Mouse (Mus musculus) v-Abl transformed pro-B cells (cell line): ENCODE measurements around the gene Vav1.

ENCODE experiments used
- in situ Hi-C, 2 experiments: fragments of 400-800 bp; cut with MboI; formaldehyde crosslinking; loops; one replicate each; pipeline ENCODE4 v1.15.1; 2025; ENCODE audit not compliant: unreplicated experiment in 2 of 2

The Vav1 gene

DNA sequence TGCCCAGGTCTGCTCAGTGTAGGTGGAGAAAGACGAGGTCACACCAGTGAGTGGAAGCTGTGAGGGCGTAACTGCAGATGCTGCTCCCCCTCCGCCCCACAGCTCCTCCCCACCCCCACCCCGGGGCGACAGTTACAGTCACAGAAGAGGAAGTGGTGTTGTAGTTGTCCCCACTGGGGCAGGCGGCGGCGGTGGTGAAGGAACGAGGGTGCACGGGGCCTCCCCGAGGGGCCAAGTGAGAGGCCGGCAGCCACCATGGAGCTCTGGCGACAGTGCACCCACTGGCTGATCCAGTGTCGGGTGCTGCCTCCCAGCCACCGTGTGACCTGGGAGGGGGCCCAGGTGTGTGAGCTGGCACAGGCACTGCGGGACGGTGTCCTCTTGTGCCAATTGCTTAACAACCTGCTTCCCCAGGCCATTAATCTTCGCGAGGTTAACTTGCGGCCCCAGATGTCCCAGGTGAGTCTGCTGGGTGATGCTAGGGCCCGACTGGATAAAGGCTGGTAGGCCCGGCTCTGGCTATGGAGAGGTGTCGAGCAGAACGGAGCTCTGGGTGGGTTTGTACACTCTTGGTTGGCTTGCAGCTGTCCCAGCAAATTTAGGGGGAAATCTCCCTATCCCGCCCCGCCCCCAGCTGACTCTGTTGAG is at the start of gene Vav1:
TSS of gene Vav1 (plus strand) at position 158 of the 648 bp plus-strand sequence.
- in situ Hi-C loops = loop anchor here in 1 of 2 experiments (25.0 kb wide), 1 partner anchor 692 kb away; the partner anchor contains the start of genes Safb and Safb2

DNA sequence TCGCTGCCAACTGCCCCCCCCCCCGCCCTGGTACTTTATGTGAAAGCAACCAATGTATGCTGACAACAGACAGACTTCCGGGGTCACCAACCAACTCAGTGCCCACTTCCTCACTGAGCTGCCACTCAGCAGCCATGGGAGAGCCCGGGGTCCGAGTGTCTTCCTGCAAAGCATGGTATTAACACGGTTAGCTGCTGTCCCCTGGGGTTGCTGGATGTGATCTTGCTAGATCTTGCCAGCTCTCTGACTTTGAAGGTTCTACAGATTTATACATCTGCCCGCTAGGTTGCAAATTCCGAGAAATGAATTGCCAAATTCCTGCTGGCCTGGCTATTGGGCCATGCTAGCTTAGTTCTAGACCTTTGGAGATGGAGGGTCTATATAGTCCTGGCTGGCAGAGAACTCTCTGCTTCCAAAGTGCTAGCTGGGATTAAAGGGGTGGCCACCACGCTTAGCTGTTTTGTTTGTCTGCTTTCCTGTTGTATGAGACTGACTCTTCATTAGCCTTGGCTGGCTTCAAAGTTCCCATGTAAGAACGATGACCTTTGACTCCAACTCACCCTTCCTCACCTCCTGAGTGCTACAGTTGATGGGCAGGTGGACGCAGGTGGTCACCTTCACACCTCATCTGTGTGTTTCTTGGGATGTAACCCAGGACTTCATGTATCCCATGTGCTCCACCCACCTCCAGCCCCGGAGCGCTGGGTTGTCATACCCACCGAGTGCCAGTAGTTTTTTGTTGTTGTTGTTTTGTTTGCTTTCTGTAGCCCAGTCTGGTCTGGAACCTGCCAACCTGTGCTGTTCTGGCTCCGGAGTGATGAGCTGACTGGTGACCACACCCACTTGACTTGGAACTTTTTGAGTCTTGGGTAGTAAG is 48.8 kb upstream of the Vav1 start:
- in situ Hi-C loops = no loop called here

DNA sequence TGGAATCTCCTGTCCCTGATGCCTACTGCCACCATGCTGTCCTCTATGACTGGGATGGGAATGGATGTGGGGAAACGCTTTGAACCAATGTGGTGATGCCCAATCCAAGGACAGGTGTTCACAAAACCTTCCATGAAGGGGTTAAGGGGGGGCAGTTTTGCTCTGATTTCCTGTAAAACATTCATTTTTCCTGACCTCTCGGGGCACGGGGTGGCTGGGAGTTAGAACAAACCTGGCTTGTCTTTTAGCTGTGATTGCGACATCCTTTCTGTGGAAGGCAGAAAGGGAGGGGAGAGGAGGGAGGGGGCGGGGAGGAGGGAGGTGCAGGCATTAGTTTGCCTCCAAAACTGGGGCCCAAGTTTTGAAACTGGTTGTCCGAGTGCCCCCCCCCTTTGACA is 48.2 kb upstream of the Vav1 start:
- in situ Hi-C loops = no loop called here

DNA sequence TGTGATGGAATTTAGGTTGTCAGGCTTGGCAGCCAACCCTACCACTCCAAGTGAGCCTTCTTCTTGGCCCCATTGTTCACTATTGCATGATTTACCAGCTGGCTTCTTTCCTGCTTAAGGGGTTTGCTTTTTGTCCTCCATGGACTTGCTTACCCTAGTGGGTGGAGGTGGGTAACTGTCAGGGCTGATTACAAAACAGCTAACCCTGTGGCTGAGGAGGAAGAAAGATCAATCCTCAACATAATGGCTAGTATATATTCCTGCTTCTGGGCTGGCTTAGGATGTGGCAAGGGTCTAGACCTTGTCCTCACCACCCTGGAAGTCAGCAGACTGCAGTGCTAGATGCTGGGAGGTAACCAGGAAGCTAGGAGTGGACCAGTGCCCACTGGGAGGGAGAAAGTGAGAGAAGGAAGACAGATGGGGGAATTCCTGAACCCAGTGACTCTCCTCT is 47.6 kb upstream of the Vav1 start:
- in situ Hi-C loops = no loop called here

DNA sequence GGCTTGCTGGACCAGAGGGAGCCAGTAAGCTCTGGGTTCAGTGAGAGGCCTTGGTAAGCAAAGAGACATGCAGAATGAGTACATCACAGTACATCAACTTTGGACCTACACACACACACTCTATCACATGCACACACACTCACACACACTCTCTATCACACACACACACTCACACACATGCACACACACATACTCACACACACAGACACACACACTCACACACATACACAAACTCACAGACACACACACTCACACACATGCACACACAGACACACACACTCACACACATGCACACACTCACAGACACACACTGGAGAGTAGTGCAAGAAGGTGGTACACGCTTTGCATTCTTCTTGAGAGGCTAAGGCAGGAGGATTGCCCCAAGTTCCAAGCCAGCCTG is 46.7 kb upstream of the Vav1 start:
- in situ Hi-C loops = no loop called here

DNA sequence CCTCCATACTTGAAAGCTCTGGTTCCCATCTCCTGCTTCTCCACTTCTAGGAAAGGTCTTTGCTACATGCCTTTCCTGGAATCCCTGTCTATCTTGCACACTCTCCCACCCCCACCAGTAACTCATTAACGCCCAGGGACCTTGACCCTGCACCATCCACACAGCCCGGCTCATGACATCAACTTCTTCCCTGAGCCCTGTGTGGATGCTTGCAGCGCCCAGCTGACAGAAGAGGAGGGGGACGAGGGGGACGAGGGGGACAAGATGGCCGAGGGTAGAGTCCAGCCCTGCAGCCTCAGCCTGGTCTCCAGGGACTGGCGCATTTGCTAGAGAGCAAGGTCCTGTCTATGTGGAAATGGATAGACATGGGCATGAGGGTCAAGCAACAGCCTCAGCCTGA is 45.9 kb upstream of the Vav1 start:
- in situ Hi-C loops = no loop called here

DNA sequence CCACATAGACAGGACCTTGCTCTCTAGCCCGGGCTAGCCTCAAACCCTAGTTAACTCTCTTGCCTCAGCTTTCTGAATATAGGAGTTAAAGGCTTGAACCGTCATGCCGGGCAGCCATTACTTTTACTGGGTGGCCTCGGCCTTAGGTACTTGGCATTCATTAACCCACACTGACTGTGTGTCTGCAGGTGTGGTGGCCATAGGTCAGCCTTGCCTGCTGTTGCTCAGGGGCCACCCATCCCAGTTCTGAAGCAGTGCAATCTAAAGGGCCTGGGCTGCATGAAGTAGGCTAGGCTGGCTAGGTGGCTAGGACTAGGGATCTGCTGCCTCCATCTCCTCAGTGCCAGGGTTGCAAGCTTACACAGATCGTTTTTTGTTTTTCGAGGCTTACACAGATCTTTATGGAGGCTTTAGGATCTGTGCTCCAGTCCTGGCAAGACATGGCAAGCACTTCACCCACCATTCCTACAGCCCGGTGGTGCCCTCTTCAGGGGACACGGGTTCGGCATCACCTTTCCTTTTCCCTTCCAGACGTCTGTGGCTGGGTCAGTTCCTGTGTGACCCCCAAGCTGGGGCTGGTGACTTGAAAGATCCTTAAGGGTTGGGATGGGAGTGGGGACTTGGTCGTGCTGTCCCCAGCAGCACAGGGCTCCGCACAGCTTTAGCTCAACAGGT is 44.5 kb upstream of the Vav1 start:
- in situ Hi-C loops = no loop called here

DNA sequence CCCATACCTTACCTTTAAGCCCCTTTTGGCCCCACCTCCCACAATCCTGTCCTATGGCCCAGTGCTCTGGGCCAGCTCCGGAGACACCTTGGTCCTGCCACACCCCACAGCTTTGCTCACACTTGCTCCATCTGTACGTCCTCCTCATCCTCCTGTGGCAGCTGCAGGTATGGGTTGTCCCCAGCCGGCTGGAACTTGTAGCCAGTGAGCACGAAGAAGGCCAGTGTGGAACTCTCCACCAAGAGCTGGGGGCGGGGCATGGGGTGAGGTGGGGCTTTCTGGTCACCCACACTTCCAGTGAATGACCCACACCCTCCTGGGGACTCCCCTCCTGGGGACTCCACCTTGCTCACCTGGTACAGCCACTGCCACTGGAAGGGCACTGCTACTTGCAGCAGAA is 43.1 kb upstream of the Vav1 start:
- in situ Hi-C loops = no loop called here

DNA sequence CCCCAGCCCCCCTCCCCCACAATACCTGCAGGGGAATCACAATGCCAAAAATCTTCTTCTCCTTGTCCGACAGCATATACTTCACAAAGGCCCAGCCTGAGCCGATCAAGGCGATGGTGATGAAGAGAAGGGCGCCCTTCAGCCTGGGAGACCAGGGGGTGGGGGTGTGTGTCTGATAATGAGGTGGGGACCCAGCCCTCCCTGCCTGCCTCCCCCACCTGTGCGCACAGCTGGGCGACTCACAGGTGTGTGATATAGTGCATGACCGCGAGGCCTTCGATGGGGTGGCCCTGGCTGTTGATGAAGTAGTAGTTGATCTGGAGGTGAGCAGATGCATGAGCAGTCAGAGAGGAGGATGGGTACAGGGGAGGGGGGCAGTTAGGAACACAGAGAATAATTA is 41.7 kb upstream of the Vav1 start:
- in situ Hi-C loops = no loop called here

DNA sequence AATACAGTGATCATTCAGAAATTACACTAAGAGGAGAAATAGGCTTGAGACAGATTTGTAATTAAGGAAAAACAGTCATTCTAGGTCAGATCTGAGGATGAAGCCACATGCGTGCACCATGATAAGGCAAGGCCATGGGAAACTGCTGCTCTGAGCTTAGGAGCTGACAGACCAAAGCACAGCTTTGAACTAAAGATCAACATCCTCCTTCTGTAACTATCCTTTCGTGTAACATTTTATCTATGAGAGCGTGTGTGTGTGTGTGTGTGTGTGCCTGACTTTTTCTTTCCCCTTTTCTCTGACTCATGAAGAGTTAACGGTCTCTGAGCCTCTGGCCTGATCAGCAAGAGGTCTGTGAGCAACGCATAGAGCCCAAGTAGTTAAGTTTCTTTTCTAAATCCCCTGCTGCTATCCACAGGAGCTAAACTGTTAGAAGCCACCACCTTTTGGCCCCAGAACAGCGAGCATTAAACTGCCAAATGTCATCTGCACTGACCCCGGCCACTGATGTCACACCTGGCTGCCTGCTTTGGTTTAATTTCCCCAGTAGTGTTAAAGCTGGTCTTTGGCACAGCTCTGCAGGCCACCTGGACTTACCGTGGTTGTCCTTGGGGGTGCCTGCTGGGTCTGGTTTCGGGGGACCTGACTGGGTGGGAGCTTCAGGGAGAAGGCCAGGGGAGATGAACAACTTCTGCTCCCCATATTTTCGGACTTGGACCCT is 35.1 kb upstream of the Vav1 start:
- in situ Hi-C loops = loop anchor here in 1 of 2 experiments (10.0 kb wide), 1 partner anchor 249 kb away; the partner anchor contains the start of genes Alkbh7 and Clpp

DNA sequence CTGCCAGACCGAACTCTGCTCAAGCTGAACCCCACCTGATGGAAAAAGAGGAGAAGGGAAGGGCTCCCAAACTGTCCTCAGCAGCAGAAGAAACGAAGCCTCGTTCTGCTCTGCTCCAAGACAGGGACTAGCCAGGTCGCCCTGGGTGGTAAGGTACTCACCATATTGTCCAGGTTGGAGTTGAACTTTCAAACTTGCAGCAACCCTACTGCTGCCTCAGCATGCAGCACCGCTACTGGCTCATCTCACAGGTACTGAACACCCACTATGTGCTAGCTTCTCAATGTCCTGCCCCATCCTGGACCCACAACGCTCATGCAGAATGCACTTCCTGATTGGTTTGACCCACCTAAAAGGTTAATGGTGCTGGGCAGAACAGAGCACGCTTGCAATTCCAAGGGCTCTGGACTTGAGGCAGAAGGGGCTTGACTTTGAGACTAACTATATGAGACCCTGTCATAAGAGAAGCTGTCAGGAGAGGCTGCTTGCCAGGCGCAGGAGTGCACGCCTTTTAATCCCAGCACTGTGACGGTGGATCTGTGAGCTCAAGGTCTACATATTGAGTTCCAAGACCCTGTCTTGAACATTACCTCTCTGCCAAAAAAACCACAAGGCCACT is 33.5 kb upstream of the Vav1 start:
- in situ Hi-C loops = loop anchor here (5.0 to 10.0 kb wide), 4 partner anchors 37 to 251 kb away; partner anchors contain the start of genes Alkbh7 (in 2 of the 2) and Clpp (in 1 of the 2)

DNA sequence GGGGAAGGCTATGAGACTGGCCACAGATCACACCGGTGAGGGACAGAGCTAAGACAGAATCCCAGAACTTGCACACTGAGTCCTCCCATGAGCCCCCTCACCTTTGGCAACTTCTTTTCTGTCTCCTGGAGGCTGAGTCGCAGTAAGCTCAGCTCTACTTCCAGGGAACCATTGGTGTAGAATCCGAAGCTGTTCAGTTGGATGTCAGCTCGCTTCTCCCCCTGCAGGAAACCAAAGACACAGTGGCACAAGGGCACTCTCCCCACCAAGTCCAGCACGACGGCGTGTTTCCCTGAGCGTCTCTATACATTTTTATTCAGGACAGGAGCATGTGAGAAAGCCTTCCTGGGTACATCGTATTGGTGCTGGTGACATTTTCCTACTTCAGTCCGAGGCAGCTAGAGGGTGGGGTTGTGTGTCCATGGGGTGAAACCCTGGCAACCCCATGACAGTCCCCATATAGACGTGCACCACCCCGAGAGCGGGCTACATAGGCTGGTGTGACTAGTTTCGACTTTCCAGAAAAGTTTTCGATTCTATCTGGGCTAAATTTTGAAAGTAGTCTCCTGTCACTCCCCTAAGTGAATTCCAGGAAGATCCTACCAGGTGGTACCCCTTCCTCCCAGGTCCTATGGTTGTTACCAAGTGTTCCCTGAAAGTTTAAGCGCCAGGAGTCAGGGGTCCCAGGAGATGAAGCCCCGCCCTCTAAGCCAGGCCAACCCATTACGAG is 32.1 kb upstream of the Vav1 start:
- in situ Hi-C loops = loop anchor here (5.0 to 10.0 kb wide), 4 partner anchors 35 to 252 kb away; partner anchors contain the start of genes Alkbh7 (in 2 of the 2) and Clpp (in 1 of the 2)

DNA sequence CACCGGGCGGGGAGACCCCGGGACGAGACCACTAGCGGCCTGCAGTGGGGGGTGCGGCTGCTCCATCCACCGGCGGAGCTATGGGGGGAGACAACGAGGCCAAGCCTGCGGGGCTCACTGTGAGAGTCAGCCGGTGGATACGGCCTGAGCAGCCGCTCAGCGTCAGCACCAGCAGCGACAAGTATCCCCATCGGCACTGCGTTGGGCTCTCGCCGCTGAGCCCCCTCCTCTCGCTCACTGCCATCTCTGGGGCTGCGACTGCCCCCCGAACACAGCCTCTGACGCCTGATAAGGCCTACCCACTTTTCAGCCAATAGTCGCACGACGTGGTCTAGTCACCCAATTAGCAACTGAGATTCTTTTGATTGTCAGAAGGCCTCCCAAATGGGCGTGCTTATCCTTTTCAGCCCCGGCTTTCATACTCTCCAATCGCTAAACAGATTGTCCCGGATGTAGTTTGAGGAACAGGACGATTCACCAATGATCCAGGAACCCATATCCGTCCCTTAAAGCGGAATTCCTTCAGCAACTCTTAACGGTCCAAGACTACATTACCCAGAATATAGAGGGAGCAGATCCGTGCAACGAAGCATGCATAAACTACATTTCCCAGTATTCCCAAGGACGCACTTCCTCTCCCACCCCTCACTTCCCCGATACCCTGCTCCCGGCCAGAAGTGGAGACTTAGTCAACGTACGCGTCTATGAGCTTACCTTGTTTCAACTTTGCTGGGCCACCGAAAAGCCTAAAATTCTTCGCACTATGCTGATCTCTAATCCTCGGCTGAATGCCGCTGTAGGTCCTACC is 31.3 kb upstream of the Vav1 start:
- in situ Hi-C loops = loop anchor here (5.0 to 10.0 kb wide), 4 partner anchors 35 to 253 kb away; partner anchors contain the start of genes Alkbh7 (in 2 of the 2) and Clpp (in 1 of the 2)

DNA sequence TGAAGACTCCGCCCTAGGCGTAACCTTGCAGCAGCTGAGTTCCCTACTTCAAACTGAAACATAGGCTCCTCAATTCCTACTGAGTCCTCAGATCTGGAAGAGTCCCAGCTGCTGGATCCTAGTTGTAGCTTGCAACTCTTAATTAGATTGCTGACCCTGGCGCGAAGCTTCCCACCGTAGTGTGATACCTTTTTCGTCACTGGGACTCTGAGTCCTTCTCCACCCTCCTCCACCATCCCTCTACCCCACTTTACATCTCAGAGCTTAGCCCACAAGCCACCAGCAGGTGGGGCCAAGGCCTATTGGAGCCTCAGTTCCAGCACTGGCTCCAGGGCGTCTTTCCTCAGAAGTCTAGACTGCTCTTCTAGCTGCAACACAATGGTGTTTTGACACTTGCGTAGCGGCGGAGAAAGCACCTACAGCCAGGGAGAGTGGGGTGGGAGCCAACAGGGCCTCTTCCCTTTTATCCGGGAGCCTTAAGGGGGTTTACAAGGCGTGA is 30.6 kb upstream of the Vav1 start, which contains the start of gene Gpr108:
TSS of gene Gpr108 (minus strand) at position 246 of the 499 bp plus-strand sequence.
- in situ Hi-C loops = loop anchor here (5.0 to 10.0 kb wide), 4 partner anchors 34 to 253 kb away; partner anchors contain the start of genes Alkbh7 (in 2 of the 2) and Clpp (in 1 of the 2)

DNA sequence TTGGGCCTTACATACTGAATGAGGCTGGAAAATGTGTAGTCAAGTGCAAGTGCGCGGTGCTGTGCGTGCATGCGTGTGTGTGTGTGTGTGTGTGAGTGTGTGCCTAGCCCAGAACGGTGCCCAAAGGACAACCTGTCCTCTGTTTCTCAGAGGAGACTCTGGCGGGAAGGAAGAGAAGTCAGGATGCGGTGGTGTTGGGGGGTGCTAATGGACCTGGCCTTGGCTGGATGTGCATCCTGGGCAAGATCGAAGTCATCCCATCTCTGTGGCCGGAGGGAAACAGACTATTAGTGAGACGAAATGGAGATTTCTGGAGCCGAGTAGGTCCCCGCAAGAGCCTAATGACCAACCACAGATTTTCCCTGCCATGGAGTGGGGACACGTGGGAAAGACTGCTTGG is 30.1 kb upstream of the Vav1 start:
- in situ Hi-C loops = loop anchor here (5.0 to 10.0 kb wide), 4 partner anchors 34 to 254 kb away; partner anchors contain the start of genes Alkbh7 (in 2 of the 2) and Clpp (in 1 of the 2)

DNA sequence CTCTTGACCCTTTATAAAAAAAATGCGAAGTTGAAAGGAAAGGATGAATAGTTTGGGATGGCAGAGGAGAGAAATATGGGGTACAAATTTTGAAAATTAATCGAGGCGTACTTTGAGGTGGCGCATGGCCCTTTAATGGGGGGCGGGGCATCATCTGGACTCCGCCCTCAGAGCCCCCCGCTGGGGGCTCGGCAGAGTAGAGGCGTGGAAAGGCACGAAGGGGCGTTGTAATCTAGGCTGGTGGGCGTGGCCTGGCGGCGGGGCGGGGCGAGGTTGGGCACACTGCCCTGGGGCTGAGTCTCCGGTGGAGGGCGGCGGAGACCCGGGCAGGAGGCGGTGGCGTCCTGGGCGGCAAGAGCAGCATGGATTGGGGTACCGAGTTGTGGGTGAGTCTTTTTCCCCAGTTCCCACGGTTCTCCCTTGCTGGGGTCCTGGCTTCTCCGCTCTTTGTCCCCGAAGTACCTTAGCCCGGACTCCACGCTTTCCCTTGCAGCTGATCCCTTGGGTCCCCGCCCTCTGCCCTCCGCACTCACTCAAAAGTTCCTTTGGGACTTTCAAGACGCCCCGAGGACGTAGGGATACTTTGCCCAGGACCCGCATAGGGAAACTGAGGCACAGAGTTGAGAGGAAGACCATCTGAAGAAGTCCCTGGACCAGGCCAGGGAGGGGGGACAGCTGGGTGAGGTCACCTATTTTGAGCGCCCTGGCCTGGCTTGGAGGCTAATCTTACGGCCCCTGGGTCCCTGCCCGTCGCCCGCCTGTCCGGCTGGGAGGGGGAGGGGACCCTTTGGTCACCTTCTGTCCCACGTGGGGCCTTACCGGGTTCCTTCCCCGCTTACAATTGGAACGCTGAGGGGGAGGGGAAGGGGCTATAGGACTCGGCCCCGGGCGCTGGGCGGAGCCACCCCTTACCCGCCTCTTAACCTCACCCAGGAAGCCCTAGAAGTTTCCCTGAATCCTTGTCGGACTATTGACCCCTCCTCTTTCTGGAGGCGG is 29.4 kb upstream of the Vav1 start, which contains the start of gene Trip10:
TSS of gene Trip10 (plus strand) at position 270 of the 996 bp plus-strand sequence.
- in situ Hi-C loops = loop anchor here (5.0 to 10.0 kb wide), 4 partner anchors 33 to 255 kb away; partner anchors contain the start of genes Alkbh7 (in 2 of the 2) and Clpp (in 1 of the 2)
